Mouse (Mus musculus): ENCODE results near the gene Per1. TPM values are rescaled to one million over a fixed set of nuclear protein-coding genes. Genes with fewer than 3 reads are reported as not detected.

The Per1 gene
- polyA plus RNA-seq, 1 experiment from 2014 or later, result 10.0 TPM

DNA sequence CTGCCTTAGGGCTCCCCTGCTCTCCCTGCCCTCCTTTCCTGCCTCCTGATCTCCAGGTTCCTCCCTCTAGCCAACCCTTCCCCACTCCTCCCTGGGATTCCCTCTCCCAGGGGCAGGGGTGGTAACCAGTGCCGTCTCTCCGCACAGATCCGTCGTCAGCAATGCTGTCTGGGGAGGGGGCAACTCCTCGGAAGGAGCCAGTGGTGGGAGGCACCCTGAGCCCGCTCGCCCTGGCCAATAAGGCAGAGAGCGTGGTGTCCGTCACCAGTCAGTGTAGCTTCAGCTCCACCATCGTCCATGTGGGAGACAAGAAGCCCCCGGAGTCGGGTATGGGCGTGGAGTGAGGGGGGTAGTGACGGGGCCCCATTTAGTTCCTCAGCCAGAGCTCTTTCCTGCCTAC is 9.5 kb downstream of the Per1 start:
- no peak overlapping the region for H3K9ac ChIP-seq
- no peak overlapping the region for H3K27ac ChIP-seq (replicated peaks)
- peaks cover 18% of the 10 kb centered on the region for H3K4me1 ChIP-seq (replicated peaks)
- ATAC-seq (ENCODE audit: low FRiP score, low read depth), result no peak
- WGBS, result 91% methylated on average over 14 of the region's 14 CpGs
- H3K4me2 ChIP-seq, result no peak overlapping the region
- no peaks in the 10 kb centered on the region for H3K27me3 ChIP-seq
- no peaks in the 10 kb centered on the region for H3K9me3 ChIP-seq
- no peak overlapping the region for H3K4me3 ChIP-seq
- peaks cover 74% of the 10 kb centered on the region for H3K36me3 ChIP-seq

DNA sequence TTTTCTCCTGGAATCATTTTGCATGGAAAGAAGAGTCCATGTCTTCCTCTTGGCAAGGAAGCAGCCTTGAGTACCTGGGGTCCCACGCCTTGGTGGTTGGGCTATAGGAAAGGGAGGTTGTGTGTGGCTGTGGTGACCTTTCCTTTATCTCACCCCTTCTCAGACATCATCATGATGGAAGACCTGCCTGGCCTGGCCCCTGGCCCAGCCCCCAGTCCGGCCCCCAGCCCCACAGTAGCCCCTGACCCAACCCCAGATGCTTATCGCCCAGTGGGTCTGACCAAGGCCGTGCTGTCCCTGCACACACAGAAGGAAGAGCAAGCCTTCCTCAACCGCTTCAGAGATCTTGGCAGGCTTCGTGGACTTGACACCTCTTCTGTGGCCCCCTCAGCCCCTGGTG is 10.2 kb downstream of the Per1 start:
- Histone ChIP-seq H3K36me3 (peaks cover 76% of the 10 kb centered on the region), H3K9me3 (no peaks in the 10 kb centered on the region), H3K9ac (no peak overlapping the region), H3K27me3 (no peaks in the 10 kb centered on the region), H3K4me2 (no peak overlapping the region), H3K27ac (replicated peaks) (no peak overlapping the region), H3K4me1 (replicated peaks) (peaks cover 11% of the 10 kb centered on the region), H3K4me3 (no peak overlapping the region)
- ATAC-seq (ENCODE audit: low FRiP score, low read depth), result no peak
- 94% methylated on average over 6 of the region's 6 CpGs for WGBS

- WGBS, result 78% methylated on average over 2 of the region's 2 CpGs
Measured at GRCm38 (mm10) chr11:69105796-69106195, 10.8 kb downstream of the Per1 start.

DNA sequence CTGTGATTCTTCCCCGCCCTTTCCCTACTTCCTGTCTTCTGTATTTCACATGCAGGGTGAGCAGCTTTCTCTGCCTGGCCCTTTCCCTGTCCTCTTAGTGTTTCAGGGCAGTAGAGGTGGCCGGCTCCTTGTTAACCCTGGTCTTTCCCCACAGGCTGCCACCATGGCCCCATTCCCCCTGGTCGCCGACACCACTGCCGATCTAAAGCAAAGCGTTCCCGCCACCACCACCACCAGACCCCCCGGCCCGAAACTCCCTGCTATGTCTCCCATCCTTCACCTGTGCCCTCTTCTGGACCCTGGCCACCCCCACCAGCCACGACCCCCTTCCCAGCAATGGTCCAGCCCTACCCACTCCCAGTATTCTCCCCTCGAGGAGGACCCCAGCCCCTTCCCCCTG is 11.3 kb downstream of the Per1 start:
- Histone ChIP-seq H3K4me1 (replicated peaks) (peaks cover 3% of the 10 kb centered on the region; the same call in 1 of the 2 replicates), H3K27me3 (no peaks in the 10 kb centered on the region), H3K9ac (no peak overlapping the region), H3K36me3 (peaks cover 76% of the 10 kb centered on the region), H3K4me2 (no peak overlapping the region), H3K27ac (replicated peaks) (no peak overlapping the region), H3K9me3 (no peaks in the 10 kb centered on the region), H3K4me3 (no peak overlapping the region)
- WGBS, result 91% methylated on average over 11 of the region's 11 CpGs
- ATAC-seq (ENCODE audit: low FRiP score, low read depth), result no peak

More at GRCm38 (mm10) chr11:69105796-69106195, 10.8 kb downstream of the Per1 start:
- H3K4me3 ChIP-seq, result no peak overlapping the region
- H3K4me1 ChIP-seq (replicated peaks), result peaks cover 5% of the 10 kb centered on the region
- no peak for ATAC-seq (ENCODE audit: low FRiP score, low read depth)
- H3K9ac ChIP-seq, result no peak overlapping the region
- no peaks in the 10 kb centered on the region for H3K27me3 ChIP-seq
- no peak overlapping the region for H3K4me2 ChIP-seq
- no peak overlapping the region for H3K27ac ChIP-seq (replicated peaks)
- H3K9me3 ChIP-seq, result no peaks in the 10 kb centered on the region
- H3K36me3 ChIP-seq, result peaks cover 76% of the 10 kb centered on the region

DNA sequence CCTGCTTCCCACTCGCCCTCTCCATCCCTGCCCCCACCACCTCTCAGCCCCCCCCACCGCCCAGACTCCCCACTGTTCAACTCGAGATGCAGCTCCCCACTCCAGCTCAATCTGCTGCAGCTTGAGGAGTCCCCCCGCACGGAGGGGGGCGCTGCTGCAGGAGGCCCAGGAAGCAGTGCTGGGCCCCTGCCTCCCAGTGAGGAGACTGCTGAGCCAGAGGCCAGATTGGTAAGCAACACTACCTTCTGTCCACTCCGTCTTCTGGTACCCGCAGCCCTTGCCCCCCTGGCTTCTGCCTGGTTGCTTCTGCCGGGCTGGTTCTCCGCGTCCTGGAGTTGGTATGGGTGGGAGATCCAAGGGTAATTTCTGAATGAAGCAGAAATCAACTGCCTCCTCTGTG is 11.8 kb downstream of the Per1 start:
- 82% methylated on average over 11 of the region's 11 CpGs for WGBS
- Histone ChIP-seq H3K9me3 (no peaks in the 10 kb centered on the region), H3K4me2 (no peak overlapping the region), H3K4me1 (replicated peaks) (peaks cover 6% of the 10 kb centered on the region; the same call in 1 of the 2 replicates), H3K27me3 (no peaks in the 10 kb centered on the region), H3K36me3 (peaks cover 74% of the 10 kb centered on the region), H3K9ac (no peak overlapping the region), H3K27ac (replicated peaks) (no peak overlapping the region), H3K4me3 (no peak overlapping the region)
- no peak for ATAC-seq (ENCODE audit: low FRiP score, low read depth)

DNA sequence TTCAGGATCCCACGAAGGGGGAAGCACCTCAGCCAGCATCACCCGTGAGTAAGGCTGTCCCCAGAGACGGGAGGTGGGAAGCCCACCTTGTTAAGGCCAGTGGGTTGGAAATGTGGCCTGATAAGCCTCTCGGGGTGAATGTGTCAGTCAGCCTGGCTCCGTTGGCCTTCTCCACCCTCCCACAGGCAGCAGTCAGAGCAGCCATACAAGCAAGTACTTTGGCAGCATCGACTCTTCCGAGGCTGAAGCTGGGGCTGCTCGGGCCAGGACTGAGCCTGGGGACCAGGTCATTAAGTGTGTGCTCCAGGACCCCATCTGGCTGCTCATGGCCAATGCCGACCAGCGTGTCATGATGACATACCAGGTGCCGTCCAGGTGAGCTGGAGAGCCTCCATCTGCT is 12.7 kb downstream of the Per1 start:
- H3K9ac ChIP-seq, result no peak overlapping the region
- peaks cover 11% of the 10 kb centered on the region; the same call in 1 of the 2 replicates for H3K4me1 ChIP-seq (replicated peaks)
- no peaks in the 10 kb centered on the region for H3K9me3 ChIP-seq
- H3K27me3 ChIP-seq, result no peaks in the 10 kb centered on the region
- no peak overlapping the region for H3K4me3 ChIP-seq
- no peak overlapping the region for H3K27ac ChIP-seq (replicated peaks)
- H3K36me3 ChIP-seq, result peaks cover 66% of the 10 kb centered on the region
- WGBS, result 92% methylated on average over 11 of the region's 11 CpGs
- no peak overlapping the region for H3K4me2 ChIP-seq
- no peak for ATAC-seq (ENCODE audit: low FRiP score, low read depth)

- WGBS, result 92% methylated on average over 9 of the region's 9 CpGs
- no peaks in the 10 kb centered on the region for H3K27me3 ChIP-seq
Measured at GRCm38 (mm10) chr11:69108223-69108622, 13.2 kb downstream of the Per1 start.

GRCm38 (mm10) chr11:69109032-69109900 is 14.2 kb downstream of the Per1 start:
- no peaks in the 10 kb centered on the region for H3K9me3 ChIP-seq
- 85% methylated on average over 13 of the region's 13 CpGs for WGBS
- H3K27me3 ChIP-seq, result no peaks in the 10 kb centered on the region
- H3K9ac ChIP-seq, result no peak overlapping the region
- peaks cover 50% of the 10 kb centered on the region for H3K36me3 ChIP-seq
- peaks cover 11% of the 10 kb centered on the region; the same call in 1 of the 2 replicates for H3K4me1 ChIP-seq (replicated peaks)
- H3K4me2 ChIP-seq, result no peak overlapping the region
- H3K4me3 ChIP-seq, result no peak overlapping the region
- ATAC-seq (ENCODE audit: low FRiP score, low read depth), result peak; percentile 27; the same call in 1 of the 2 replicates
- H3K27ac ChIP-seq (replicated peaks), result no peak overlapping the region

More at GRCm38 (mm10) chr11:69108223-69108622, 13.2 kb downstream of the Per1 start:
- H3K4me2 ChIP-seq, result no peak overlapping the region
- H3K36me3 ChIP-seq, result peaks cover 60% of the 10 kb centered on the region
- peaks cover 11% of the 10 kb centered on the region; the same call in 1 of the 2 replicates for H3K4me1 ChIP-seq (replicated peaks)
- H3K9me3 ChIP-seq, result no peaks in the 10 kb centered on the region
- no peak overlapping the region for H3K4me3 ChIP-seq
- ATAC-seq (ENCODE audit: low FRiP score, low read depth), result no peak
- no peak overlapping the region for H3K27ac ChIP-seq (replicated peaks)
- H3K9ac ChIP-seq, result no peak overlapping the region

DNA sequence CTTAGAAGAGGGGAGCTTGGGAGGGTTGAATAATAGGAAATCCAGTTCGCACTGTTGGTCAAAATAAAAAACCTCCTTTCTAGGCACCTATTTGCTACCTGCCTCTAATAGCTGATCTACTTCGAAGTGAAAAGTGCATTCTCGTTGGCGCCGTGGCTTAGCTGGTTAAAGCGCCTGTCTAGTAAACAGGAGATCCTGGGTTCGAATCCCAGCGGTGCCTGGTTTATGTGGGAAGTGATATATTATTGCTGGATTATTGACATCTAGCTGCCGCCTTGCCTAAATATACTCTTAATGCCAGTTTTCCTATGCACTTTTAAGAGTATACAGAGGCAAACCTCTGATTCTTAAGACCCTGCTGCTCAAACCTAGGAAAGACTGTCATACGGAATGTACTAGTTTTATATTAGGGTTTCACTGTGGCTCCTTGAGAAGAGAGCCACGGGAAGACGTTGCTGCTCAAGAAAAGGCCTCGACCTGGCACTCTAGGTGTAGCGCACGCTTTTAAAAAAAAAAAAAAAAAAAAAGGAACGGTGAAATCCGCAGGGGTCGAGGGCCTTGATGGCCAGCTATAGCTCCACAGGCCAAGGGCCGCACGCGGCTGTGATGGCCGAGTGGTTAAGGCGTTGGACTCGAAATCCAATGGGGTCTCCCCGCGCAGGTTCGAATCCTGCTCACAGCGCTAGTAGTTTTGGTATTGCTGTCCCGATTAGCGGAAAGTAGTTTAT is 15.5 kb downstream of the Per1 start:
- H3K4me2 ChIP-seq, result peak overlapping the region; percentile 61
- under 1% methylated on average over 30 of the region's 30 CpGs for WGBS
- no peaks in the 10 kb centered on the region for H3K9me3 ChIP-seq
- peaks cover 38% of the 10 kb centered on the region for H3K36me3 ChIP-seq
- peak; percentile 75 for ATAC-seq (ENCODE audit: low FRiP score, low read depth)
- H3K9ac ChIP-seq, result 0 out of 2 replicates have a peak overlapping the region, but pooled peaks have one; percentile 25
- H3K27ac ChIP-seq (replicated peaks), result peak overlapping the region; percentile 46
- peak overlapping the region; percentile 42 for H3K4me3 ChIP-seq
- H3K4me1 ChIP-seq (replicated peaks), result peaks cover 11% of the 10 kb centered on the region; the same call in 1 of the 2 replicates
- H3K27me3 ChIP-seq, result peaks cover 5% of the 10 kb centered on the region; the same call in 1 of the 2 replicates

DNA sequence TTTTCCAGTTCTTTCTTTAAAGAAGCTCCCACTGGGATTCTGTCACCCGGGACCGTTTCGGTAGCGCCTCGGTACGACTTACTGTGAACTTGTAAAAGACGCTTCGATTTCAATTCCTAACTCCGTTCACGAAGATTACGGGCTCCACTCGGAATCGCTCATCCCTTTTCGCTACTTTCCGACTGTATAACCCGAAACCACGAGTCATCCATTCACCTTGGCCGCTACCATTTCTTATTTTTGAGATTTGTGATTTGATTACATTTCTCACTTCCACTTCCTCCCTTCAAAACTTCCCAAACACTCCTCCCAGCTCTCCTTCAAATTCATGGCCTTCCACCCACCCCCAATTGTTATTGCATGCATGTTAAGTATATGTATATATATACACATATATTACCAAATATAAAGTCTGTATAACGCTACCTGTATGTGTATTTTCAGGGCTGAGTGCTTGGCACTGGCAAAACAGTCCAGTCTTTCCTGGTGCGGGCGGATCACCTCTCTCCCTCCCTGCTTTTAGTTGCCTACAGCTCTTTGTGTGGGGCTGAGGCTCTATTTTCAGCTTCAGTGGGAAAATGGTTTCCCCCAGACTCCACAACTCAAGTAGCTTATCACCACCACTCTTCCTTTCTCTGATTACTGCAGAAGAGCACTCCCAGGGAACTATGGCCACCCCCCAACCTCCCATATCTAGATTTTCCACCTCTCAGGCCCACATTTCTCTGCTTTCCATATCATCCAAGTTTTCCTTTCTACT is 16.2 kb downstream of the Per1 start:
- H3K27me3 ChIP-seq, result peaks cover 10% of the 10 kb centered on the region
- WGBS, result 8% methylated on average over 21 of the region's 21 CpGs
- peaks cover 30% of the 10 kb centered on the region for H3K36me3 ChIP-seq
- H3K4me3 ChIP-seq, result peak overlapping the region; percentile 42
- no peaks in the 10 kb centered on the region for H3K9me3 ChIP-seq
- H3K27ac ChIP-seq (replicated peaks), result no peak overlapping the region; the same call in 1 of the 2 replicates
- ATAC-seq (ENCODE audit: low FRiP score, low read depth), result 0 out of 2 replicates have a peak, but pooled peaks have one; percentile 16
- peaks cover 11% of the 10 kb centered on the region; the same call in 1 of the 2 replicates for H3K4me1 ChIP-seq (replicated peaks)
- peak overlapping the region; percentile 61 for H3K4me2 ChIP-seq
- H3K9ac ChIP-seq, result 0 out of 2 replicates have a peak overlapping the region, but pooled peaks have one; percentile 25

GRCm38 (mm10) chr11:69111865-69112264 is 16.8 kb downstream of the Per1 start:
- no peak for ATAC-seq (ENCODE audit: low FRiP score, low read depth)
- Histone ChIP-seq H3K4me3 (no peak overlapping the region), H3K9me3 (no peaks in the 10 kb centered on the region), H3K27ac (replicated peaks) (no peak overlapping the region), H3K4me1 (replicated peaks) (peaks cover 16% of the 10 kb centered on the region), H3K9ac (no peak overlapping the region), H3K27me3 (peaks cover 10% of the 10 kb centered on the region), H3K4me2 (peak overlapping the region; percentile 61), H3K36me3 (peaks cover 28% of the 10 kb centered on the region)
- 64% methylated on average over 4 of the region's 4 CpGs for WGBS
